In the genomic region with DNA sequence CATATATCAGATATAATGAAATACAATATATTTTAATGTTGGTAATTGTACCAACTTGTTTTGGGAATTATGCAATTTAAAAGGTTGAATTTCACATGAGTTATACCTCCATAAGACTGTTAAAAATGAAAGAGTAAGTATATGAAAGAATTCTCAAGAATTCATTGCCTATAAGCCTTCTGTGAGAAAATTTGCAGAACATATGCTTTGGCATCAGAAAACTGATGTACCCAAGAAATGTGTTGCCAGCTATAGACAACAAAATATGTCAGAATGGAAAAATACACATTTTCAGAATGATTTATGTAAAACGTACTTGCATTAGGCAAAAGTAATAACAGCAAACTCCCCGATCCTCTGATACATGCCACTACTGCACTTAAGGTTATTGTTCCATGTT, we compare ENCODE assay signal across 33 mouse cellular contexts. TPM values are rescaled to one million over a fixed set of nuclear protein-coding genes. Genes with fewer than 3 reads are reported as not detected.
A peak's percentile ranks its signal among the peaks of the same experiment; 100 is the strongest.
DNase-seq lines count a peak whose midpoint lies in the region; ATAC-seq and TF ChIP-seq lines count a peak whose summit lies in the region.
"Had no signal": no experiment of that assay in that cellular context is flagged by ENCODE, and none has a peak within 500 bp of the region (broad histone marks: within the 10 kb centered on the region; RNA-seq: fewer than 3 reads in every experiment).

No protein-coding gene starts in this region.

- no peak overlapping the region for H3K4me2 ChIP-seq in forebrain, postnatal 0 days (ENCODE audit: low read depth)
- H3K4me2 ChIP-seq in forebrain, embryonic 11.5 days (ENCODE audit: low read depth, low read length, severe bottlenecking) = no peak overlapping the region
- H3K4me2 ChIP-seq: embryonic facial prominence, embryonic 13.5 days; forebrain, embryonic 13.5 days; heart, embryonic 12.5 days; heart, embryonic 15.5 days; hindbrain, embryonic 13.5 days had no signal

- H3K36me3 ChIP-seq in forebrain, postnatal 0 days (ENCODE audit: insufficient read depth) = no peaks in the 10 kb centered on the region
- no peaks in the 10 kb centered on the region for H3K36me3 ChIP-seq in forebrain, embryonic 11.5 days (ENCODE audit: control insufficient read depth, insufficient read depth, low read length)
- H3K36me3 ChIP-seq: embryonic facial prominence, embryonic 10.5 days; embryonic facial prominence, embryonic 13.5 days; heart, embryonic 12.5 days; heart, embryonic 15.5 days; hindbrain, embryonic 10.5 days; hindbrain, embryonic 13.5 days had no signal

- H3K9ac ChIP-seq in forebrain, postnatal 0 days = no peak overlapping the region
- no peak overlapping the region for H3K9ac ChIP-seq in forebrain, embryonic 11.5 days (ENCODE audit: low read length)
- H3K9ac ChIP-seq: embryonic facial prominence, embryonic 13.5 days; forebrain, embryonic 13.5 days; heart, embryonic 12.5 days; heart, embryonic 15.5 days; hindbrain, embryonic 13.5 days had no signal

- ATAC-seq in forebrain, postnatal 0 days = no peak
- no peak for ATAC-seq in forebrain, embryonic 11.5 days (replicated peaks; ENCODE audit: low FRiP score)
- ATAC-seq: activated CD4-positive, CD25-positive, alpha-beta regulatory T cell, adult 4 months; forebrain, embryonic 13.5 days; forebrain, embryonic 16.5 days; hindbrain, embryonic 16.5 days had no signal

- intact Hi-C loops in left cerebral cortex, adult 2 months (cut with DNase I) = no loop called here

- no peak for TF ChIP-seq CTCF in forebrain, postnatal 0 days (IDR thresholded peaks at IDR 0.05; ENCODE audit: low read depth)
- TF ChIP-seq CTCF in left cerebral cortex, adult 2 months (IDR thresholded peaks at IDR 0.05) = no peak

- WGBS in forebrain, postnatal 0 days = 78% methylated on average over 2 of the region's 2 CpGs
- WGBS in forebrain, embryonic 11.5 days = 92% methylated on average over 2 of the region's 2 CpGs

- no peaks in the 10 kb centered on the region for H3K27me3 ChIP-seq in forebrain, postnatal 0 days (ENCODE audit: insufficient read depth, low read length)
- no peaks in the 10 kb centered on the region for H3K27me3 ChIP-seq in forebrain, embryonic 11.5 days (ENCODE audit: control insufficient read depth, insufficient read depth, low read length)
- H3K27me3 ChIP-seq: embryonic facial prominence, embryonic 13.5 days; forebrain, embryonic 13.5 days; heart, embryonic 12.5 days; heart, embryonic 15.5 days; hindbrain, embryonic 13.5 days had no signal

- no peak overlapping the region for H3K27ac ChIP-seq in forebrain, postnatal 0 days (ENCODE audit: low read depth, low read length)
- no peak overlapping the region for H3K27ac ChIP-seq in forebrain, embryonic 11.5 days (ENCODE audit: low read depth, low read length)
- H3K27ac ChIP-seq in left cerebral cortex, adult 2 months = no peak overlapping the region
- H3K27ac ChIP-seq: embryonic facial prominence, embryonic 10.5 days; embryonic facial prominence, embryonic 13.5 days; forebrain, embryonic 13.5 days; heart, embryonic 15.5 days; hindbrain, embryonic 10.5 days; hindbrain, embryonic 13.5 days had no signal

- no peaks in the 10 kb centered on the region for H3K4me1 ChIP-seq in forebrain, postnatal 0 days (ENCODE audit: insufficient read depth)
- H3K4me1 ChIP-seq in forebrain, embryonic 11.5 days (replicated peaks; ENCODE audit: control insufficient read depth, insufficient read depth, low read length) = no peaks in the 10 kb centered on the region
- H3K4me1 ChIP-seq: embryonic facial prominence, embryonic 10.5 days; embryonic facial prominence, embryonic 13.5 days; forebrain, embryonic 13.5 days; heart, embryonic 12.5 days; heart, embryonic 15.5 days; hindbrain, embryonic 10.5 days; hindbrain, embryonic 13.5 days had no signal

- DNase-seq in forebrain, postnatal 0 days = peak; percentile 20
- DNase-seq in forebrain, embryonic 11.5 days (ENCODE audit: low spot score) = no peak
- DNase-seq in left cerebral cortex, adult 11 months (ENCODE audit: low spot score) = peak; percentile 7
- DNase-seq in left cerebral cortex, adult 2 months (ENCODE audit: extremely low spot score in 1 of 2, low spot score in 2 of 2) = no peak
- DNase-seq in brain, adult 2 months (ENCODE audit: low read depth, low spot score) = peak; percentile 45
- DNase-seq in telencephalon, adult 2 months (ENCODE audit: low read depth, low spot score) = peak; percentile 51
- no peak for DNase-seq in neural tube, embryonic 10.5 days (ENCODE audit: extremely low spot score, low spot score)
- DNase-seq: adrenal gland, adult 8-10 months; adrenal gland, postnatal 25 days; cerebellum, adult 11-12 months; cerebellum, adult 8-10 months; cerebellum, postnatal 10 days; cerebellum, postnatal 36 days; embryo, embryonic 11 days; gastrocnemius, postnatal 10 days; gastrocnemius, postnatal 36 days; heart, postnatal 10 days; heart, postnatal 36 days had no signal

- no peaks in the 10 kb centered on the region for H3K9me3 ChIP-seq in forebrain, postnatal 0 days (ENCODE audit: low read length)
- no peaks in the 10 kb centered on the region for H3K9me3 ChIP-seq in forebrain, embryonic 11.5 days (ENCODE audit: control insufficient read depth, low read length)
- H3K9me3 ChIP-seq: embryonic facial prominence, embryonic 10.5 days; embryonic facial prominence, embryonic 13.5 days; forebrain, embryonic 13.5 days; heart, embryonic 12.5 days; heart, embryonic 15.5 days; hindbrain, embryonic 13.5 days had no signal

- H3K4me3 ChIP-seq in forebrain, postnatal 0 days (ENCODE audit: low read depth, low read length) = no peak overlapping the region
- no peak overlapping the region for H3K4me3 ChIP-seq in forebrain, embryonic 11.5 days (ENCODE audit: low read depth, low read length)
- H3K4me3 ChIP-seq in left cerebral cortex, adult 2 months = no peak overlapping the region
- H3K4me3 ChIP-seq: embryonic facial prominence, embryonic 10.5 days; embryonic facial prominence, embryonic 13.5 days; erythroblast, embryonic 14.5 days; forebrain, embryonic 13.5 days; heart, embryonic 12.5 days; heart, embryonic 15.5 days; hindbrain, embryonic 10.5 days; hindbrain, embryonic 13.5 days had no signal

RNA-seq across cellular contexts. Expression of gene Olfr178, which starts 7.4 kb away (rescaled TPM):
- total RNA-seq in forebrain, postnatal 0 days (2014; rRNA removed) = not detected in 2 replicates
- not detected in 2 replicates for polyA plus RNA-seq in forebrain, postnatal 0 days (2015; fragmentation: Nextera tagmentation; extraction: Ambion mirVana)
- polyA plus RNA-seq in forebrain, embryonic 11.5 days (2014; fragmentation: Nextera tagmentation; extraction: Ambion mirVana) = not detected in 2 replicates
- total RNA-seq in left cerebral cortex, adult 2 months (2021) = not detected
- total RNA-seq: adrenal gland, adult 8-10 months; adrenal gland, postnatal 25 days; ES-E14; gastrocnemius, adult 18-20 months; gastrocnemius, postnatal 10 days; gastrocnemius, postnatal 36 days; granulocyte monocyte progenitor cell, adult 5-6 weeks; heart, postnatal 10 days; heart, postnatal 36 days had no signal
- polyA plus RNA-seq: activated CD4-positive, CD25-positive, alpha-beta regulatory T cell, adult 4 months; cortical plate, adult 2 months; embryonic facial prominence, embryonic 10.5 days; embryonic facial prominence, embryonic 13.5 days; erythroblast, embryonic 14.5 days; forebrain, embryonic 13.5 days; forebrain, embryonic 16.5 days; heart, embryonic 12.5 days; heart, embryonic 15.5 days; hindbrain, embryonic 10.5 days; hindbrain, embryonic 13.5 days; hindbrain, embryonic 16.5 days had no signal

RNA-seq across cellular contexts. Expression of gene Olfr177, which starts 9.8 kb away (rescaled TPM):
- total RNA-seq in forebrain, postnatal 0 days (2014; rRNA removed) = not detected in 2 replicates
- polyA plus RNA-seq in forebrain, postnatal 0 days (2015; fragmentation: Nextera tagmentation; extraction: Ambion mirVana) = not detected in 2 replicates
- not detected in 2 replicates for polyA plus RNA-seq in forebrain, embryonic 11.5 days (2014; fragmentation: Nextera tagmentation; extraction: Ambion mirVana)
- not detected for total RNA-seq in left cerebral cortex, adult 2 months (2021)
- total RNA-seq: adrenal gland, adult 8-10 months; adrenal gland, postnatal 25 days; ES-E14; gastrocnemius, adult 18-20 months; gastrocnemius, postnatal 10 days; gastrocnemius, postnatal 36 days; granulocyte monocyte progenitor cell, adult 5-6 weeks; heart, postnatal 10 days; heart, postnatal 36 days had no signal
- polyA plus RNA-seq: activated CD4-positive, CD25-positive, alpha-beta regulatory T cell, adult 4 months; cortical plate, adult 2 months; embryonic facial prominence, embryonic 10.5 days; embryonic facial prominence, embryonic 13.5 days; erythroblast, embryonic 14.5 days; forebrain, embryonic 13.5 days; forebrain, embryonic 16.5 days; heart, embryonic 12.5 days; heart, embryonic 15.5 days; hindbrain, embryonic 10.5 days; hindbrain, embryonic 13.5 days; hindbrain, embryonic 16.5 days had no signal

RNA-seq across cellular contexts. Expression of gene Olfr181, which starts 44.1 kb away (rescaled TPM):
- total RNA-seq in forebrain, postnatal 0 days (2014; rRNA removed) = not detected in 2 replicates
- not detected in 2 replicates for polyA plus RNA-seq in forebrain, postnatal 0 days (2015; fragmentation: Nextera tagmentation; extraction: Ambion mirVana)
- not detected in 2 replicates for polyA plus RNA-seq in forebrain, embryonic 11.5 days (2014; fragmentation: Nextera tagmentation; extraction: Ambion mirVana)
- not detected for total RNA-seq in left cerebral cortex, adult 2 months (2021)
- total RNA-seq: adrenal gland, adult 8-10 months; adrenal gland, postnatal 25 days; ES-E14; gastrocnemius, adult 18-20 months; gastrocnemius, postnatal 10 days; gastrocnemius, postnatal 36 days; granulocyte monocyte progenitor cell, adult 5-6 weeks; heart, postnatal 10 days; heart, postnatal 36 days had no signal
- polyA plus RNA-seq: activated CD4-positive, CD25-positive, alpha-beta regulatory T cell, adult 4 months; cortical plate, adult 2 months; embryonic facial prominence, embryonic 10.5 days; embryonic facial prominence, embryonic 13.5 days; erythroblast, embryonic 14.5 days; forebrain, embryonic 13.5 days; forebrain, embryonic 16.5 days; heart, embryonic 12.5 days; heart, embryonic 15.5 days; hindbrain, embryonic 10.5 days; hindbrain, embryonic 13.5 days; hindbrain, embryonic 16.5 days had no signal

RNA-seq across cellular contexts. Expression of gene Olfr180, which starts 44.8 kb away (rescaled TPM):
- total RNA-seq in forebrain, postnatal 0 days (2014; rRNA removed) = not detected in 2 replicates
- not detected in 2 replicates for polyA plus RNA-seq in forebrain, postnatal 0 days (2015; fragmentation: Nextera tagmentation; extraction: Ambion mirVana)
- not detected in 2 replicates for polyA plus RNA-seq in forebrain, embryonic 11.5 days (2014; fragmentation: Nextera tagmentation; extraction: Ambion mirVana)
- total RNA-seq in left cerebral cortex, adult 2 months (2021) = not detected
- total RNA-seq: adrenal gland, adult 8-10 months; adrenal gland, postnatal 25 days; ES-E14; gastrocnemius, adult 18-20 months; gastrocnemius, postnatal 10 days; gastrocnemius, postnatal 36 days; granulocyte monocyte progenitor cell, adult 5-6 weeks; heart, postnatal 10 days; heart, postnatal 36 days had no signal
- polyA plus RNA-seq: activated CD4-positive, CD25-positive, alpha-beta regulatory T cell, adult 4 months; cortical plate, adult 2 months; embryonic facial prominence, embryonic 10.5 days; embryonic facial prominence, embryonic 13.5 days; erythroblast, embryonic 14.5 days; forebrain, embryonic 13.5 days; forebrain, embryonic 16.5 days; heart, embryonic 12.5 days; heart, embryonic 15.5 days; hindbrain, embryonic 10.5 days; hindbrain, embryonic 13.5 days; hindbrain, embryonic 16.5 days had no signal

RNA-seq across cellular contexts. Expression of gene Olfr175-ps1, which starts 57.8 kb away (rescaled TPM):
- total RNA-seq in forebrain, postnatal 0 days (2014; rRNA removed) = not detected in 2 replicates
- polyA plus RNA-seq in forebrain, postnatal 0 days (2015; fragmentation: Nextera tagmentation; extraction: Ambion mirVana) = not detected in 2 replicates
- polyA plus RNA-seq in forebrain, embryonic 11.5 days (2014; fragmentation: Nextera tagmentation; extraction: Ambion mirVana) = not detected in 2 replicates
- not detected for total RNA-seq in left cerebral cortex, adult 2 months (2021)
- total RNA-seq: adrenal gland, adult 8-10 months; adrenal gland, postnatal 25 days; ES-E14; gastrocnemius, adult 18-20 months; gastrocnemius, postnatal 10 days; gastrocnemius, postnatal 36 days; granulocyte monocyte progenitor cell, adult 5-6 weeks; heart, postnatal 10 days; heart, postnatal 36 days had no signal
- polyA plus RNA-seq: activated CD4-positive, CD25-positive, alpha-beta regulatory T cell, adult 4 months; cortical plate, adult 2 months; embryonic facial prominence, embryonic 10.5 days; embryonic facial prominence, embryonic 13.5 days; erythroblast, embryonic 14.5 days; forebrain, embryonic 13.5 days; forebrain, embryonic 16.5 days; heart, embryonic 12.5 days; heart, embryonic 15.5 days; hindbrain, embryonic 10.5 days; hindbrain, embryonic 13.5 days; hindbrain, embryonic 16.5 days had no signal

Comparison
In these comparisons a context has a peak if more than half of its experiments do, and no peak if none do; other contexts are left out.
1. DNase-seq: peak in forebrain, postnatal 0 days (single experiment), left cerebral cortex, adult 11 months (single experiment), brain, adult 2 months (single experiment) and telencephalon, adult 2 months (single experiment); none in forebrain, embryonic 11.5 days (single experiment), left cerebral cortex, adult 2 months (0 of 2) and neural tube, embryonic 10.5 days (single experiment).